Mouse (Mus musculus) C2C12 (cell line): ENCODE data around the gene Rin1. TPM values are rescaled to one million over a fixed set of nuclear protein-coding genes. Genes with fewer than 3 reads are reported as not detected.

Source experiments
- H3K27me3 ChIP-seq: one replicate; pipeline ENCODE4 v1.6.1; 2011; ENCODE audit not compliant: control insufficient read depth, insufficient read depth, insufficient read length
- H3K36me3 ChIP-seq: one replicate; pipeline ENCODE4 v1.6.1; 2011; ENCODE audit not compliant: control insufficient read depth, insufficient read depth
- H3K4me3 ChIP-seq: one replicate; pipeline ENCODE4 v1.5.1; 2011; ENCODE audit warnings: mild to moderate bottlenecking, control low read depth; ENCODE audit not compliant: poor library complexity, insufficient read depth, severe bottlenecking
- H3K79me2 ChIP-seq: one replicate; pipeline ENCODE4 v1.6.1; 2011; ENCODE audit not compliant: control insufficient read depth, insufficient read depth
- H3K79me3 ChIP-seq: one replicate; pipeline ENCODE4 v1.6.1; 2011; ENCODE audit warnings: low read depth, control low read depth
- H3ac ChIP-seq: one replicate; pipeline ENCODE3; 2011; ENCODE audit warnings: low read depth; ENCODE audit not compliant: control insufficient read depth, insufficient read length
- CEBPB ChIP-seq: IDR thresholded peaks from one replicate; pipeline ENCODE4 v1.6.1; 2011; ENCODE audit warnings: low read depth, mild to moderate bottlenecking, control low read depth, moderate library complexity
- CTCF ChIP-seq: IDR thresholded peaks from one replicate; pipeline ENCODE4 v1.5.1; 2011; ENCODE audit not compliant: control insufficient read depth, insufficient read depth, insufficient read length
- FOSL1 ChIP-seq: IDR thresholded peaks from one replicate; pipeline ENCODE4 v1.8.0; 2011; ENCODE audit warnings: mild to moderate bottlenecking, low read length; ENCODE audit not compliant: poor library complexity, insufficient read depth, severe bottlenecking
- MAX ChIP-seq: IDR thresholded peaks from one replicate; pipeline ENCODE4 v1.6.1; 2011; ENCODE audit warnings: mild to moderate bottlenecking, control low read depth
- MYOD1 ChIP-seq: IDR thresholded peaks from one replicate; pipeline ENCODE4 v1.6.1; 2011; ENCODE audit warnings: low read depth; ENCODE audit not compliant: control insufficient read depth, insufficient read length
- MYOG ChIP-seq: IDR thresholded peaks from one replicate; pipeline ENCODE4 v1.6.1; 2011; ENCODE audit not compliant: control insufficient read depth, insufficient read length; ENCODE audit errors: extremely low read depth
- USF1 ChIP-seq: IDR thresholded peaks from one replicate; pipeline ENCODE4 v1.6.1; 2011; ENCODE audit warnings: low read depth, mild to moderate bottlenecking, control low read depth, moderate library complexity
- polyA plus RNA-seq: library from polyadenylated mRNA; unstranded; fragments of >200 nt; fragmentation: generic; extraction: Trizol; gene quantifications from one replicate; pipeline ENCODE4 v1.2.1, GENCODE M21; 2012; ENCODE audit warnings: missing spikeins

Gene Rin1
- polyA plus RNA-seq, 1 experiment = 48.9 TPM

DNA sequence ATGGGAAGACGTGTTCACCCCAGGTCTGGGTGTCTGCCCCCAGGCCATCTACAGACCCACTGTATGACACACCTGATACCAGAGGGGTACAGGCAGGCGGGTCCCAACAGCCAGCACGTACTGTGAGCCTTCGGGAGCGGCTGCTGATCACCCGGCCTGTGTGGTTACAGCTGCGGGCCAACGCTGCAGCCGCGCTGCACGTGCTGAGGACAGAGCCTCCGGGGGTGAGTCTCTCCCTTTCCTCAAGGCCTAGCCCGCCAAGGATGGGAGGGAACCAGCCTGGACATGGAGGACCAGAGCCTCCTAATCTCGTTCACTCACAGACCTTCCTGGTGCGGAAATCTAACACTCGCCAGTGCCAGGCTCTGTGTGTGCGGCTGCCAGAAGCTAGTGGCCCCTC lies 750 bp downstream of the Rin1 start:
- Histone ChIP-seq H3K36me3 (peaks cover 63% of the 10 kb centered on the region), H3K79me2 (peaks cover 56% of the 10 kb centered on the region), H3K79me3 (peaks cover 43% of the 10 kb centered on the region), H3K27me3 (no peaks in the 10 kb centered on the region), H3K4me3 (peak overlapping the region; percentile 84), H3ac (peak overlapping the region; percentile 87)
- TF ChIP-seq CEBPB (no peak), MYOD1 (no peak), USF1 (no peak), MAX (peak; percentile 56), CTCF (no peak), FOSL1 (no peak)

DNA sequence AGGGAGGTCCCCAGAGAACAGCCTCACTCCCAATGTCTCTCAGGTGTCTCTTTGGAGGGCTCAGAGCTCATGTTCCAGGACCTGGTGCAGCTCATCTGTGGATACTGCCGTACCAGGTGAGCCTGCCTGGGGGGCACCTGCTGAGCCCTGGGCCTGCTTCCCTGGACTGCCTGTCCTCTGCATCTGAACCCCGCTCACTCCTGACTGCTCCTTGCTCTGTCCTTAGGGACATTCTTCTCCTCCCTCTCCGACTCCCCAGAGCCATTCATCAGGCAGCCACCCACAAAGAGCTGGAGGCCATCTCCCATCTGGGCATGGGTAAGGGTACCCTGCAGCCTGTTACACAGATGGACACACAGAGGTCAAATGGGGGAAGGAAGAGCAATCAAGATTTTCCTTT lies 1.2 kb downstream of the Rin1 start:
- peaks cover 52% of the 10 kb centered on the region for H3K79me2 ChIP-seq

DNA sequence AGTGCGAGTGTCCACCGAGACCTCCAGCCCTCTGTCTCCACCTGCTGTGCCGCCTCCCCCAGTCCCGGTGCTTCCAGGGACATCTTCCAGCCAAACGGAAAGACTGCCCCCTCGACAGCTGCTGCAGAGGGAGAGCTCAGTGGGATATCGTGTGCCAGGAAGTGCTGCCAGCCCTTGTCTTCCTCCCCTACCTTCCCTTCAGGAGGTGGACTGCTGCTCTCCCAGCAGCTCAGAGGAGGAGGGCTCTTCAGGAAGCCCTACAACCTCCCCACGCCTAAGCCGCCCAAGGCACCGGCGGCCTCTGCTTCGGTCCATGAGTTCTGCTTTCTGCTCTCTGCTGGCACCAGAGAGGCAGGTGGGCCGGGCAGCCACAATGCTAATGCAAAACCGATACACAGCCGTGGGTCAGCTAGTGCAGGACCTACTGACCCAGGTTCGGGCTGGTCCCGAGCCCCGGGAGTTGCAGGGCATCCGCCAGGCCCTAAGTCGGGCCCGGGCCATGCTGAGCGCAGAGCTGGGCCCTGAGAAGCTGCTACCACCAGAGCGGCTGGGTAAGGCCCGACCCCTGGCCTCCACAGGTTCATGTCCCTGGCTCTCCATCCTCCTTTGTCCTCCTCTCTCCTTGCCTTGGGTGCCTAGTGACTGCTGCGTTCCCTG lies 2.0 kb downstream of the Rin1 start:
- peak overlapping the region; percentile 28 for H3ac ChIP-seq
- H3K27me3 ChIP-seq = no peaks in the 10 kb centered on the region
- peak overlapping the region; percentile 84 for H3K4me3 ChIP-seq
- peaks cover 58% of the 10 kb centered on the region for H3K36me3 ChIP-seq
- H3K79me2 ChIP-seq = peaks cover 52% of the 10 kb centered on the region
- no peak for TF ChIP-seq CEBPB
- TF ChIP-seq MYOD1 = peak; percentile 74
- peaks cover 43% of the 10 kb centered on the region for H3K79me3 ChIP-seq

More for the DNA sequence above, 1.2 kb downstream of the Rin1 start:
- Histone ChIP-seq H3K36me3 (peaks cover 61% of the 10 kb centered on the region), H3K27me3 (no peaks in the 10 kb centered on the region), H3K4me3 (peak overlapping the region; percentile 84), H3ac (peak overlapping the region; percentile 87), H3K79me3 (peaks cover 43% of the 10 kb centered on the region)
- TF ChIP-seq MYOD1 (no peak), CEBPB (no peak), MAX (no peak), MYOG (no peak), CTCF (no peak), FOSL1 (no peak), USF1 (no peak)

DNA sequence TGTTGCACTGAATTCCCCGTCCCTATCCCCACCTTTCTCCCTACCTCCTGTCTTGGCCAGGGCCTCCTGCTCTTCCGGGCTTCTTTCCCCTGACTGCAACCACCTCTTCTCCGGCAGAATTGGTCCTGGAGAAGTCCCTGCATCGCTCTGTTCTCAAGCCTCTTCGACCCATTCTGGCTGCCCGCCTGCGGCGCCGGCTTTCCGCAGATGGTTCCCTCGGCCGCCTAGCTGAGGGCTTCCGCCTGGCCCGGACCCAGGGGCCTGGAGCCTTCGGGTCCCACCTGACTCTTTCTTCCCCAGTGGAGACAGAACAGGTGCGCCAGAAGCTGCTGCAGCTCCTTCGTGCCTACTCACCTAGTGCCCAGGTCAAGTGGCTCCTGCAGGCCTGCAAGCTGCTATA lies 2.6 kb downstream of the Rin1 start:
- H3K36me3 ChIP-seq = peaks cover 53% of the 10 kb centered on the region
- peak overlapping the region; percentile 28 for H3ac ChIP-seq
- H3K27me3 ChIP-seq = no peaks in the 10 kb centered on the region
- H3K79me2 ChIP-seq = peaks cover 52% of the 10 kb centered on the region
- H3K79me3 ChIP-seq = peaks cover 42% of the 10 kb centered on the region
- no peak for TF ChIP-seq USF1
- no peak for TF ChIP-seq CEBPB
- no peak for TF ChIP-seq MYOG
- TF ChIP-seq MYOD1 = no peak
- TF ChIP-seq CTCF = no peak
- TF ChIP-seq MAX = no peak
- H3K4me3 ChIP-seq = peak overlapping the region; percentile 84

DNA sequence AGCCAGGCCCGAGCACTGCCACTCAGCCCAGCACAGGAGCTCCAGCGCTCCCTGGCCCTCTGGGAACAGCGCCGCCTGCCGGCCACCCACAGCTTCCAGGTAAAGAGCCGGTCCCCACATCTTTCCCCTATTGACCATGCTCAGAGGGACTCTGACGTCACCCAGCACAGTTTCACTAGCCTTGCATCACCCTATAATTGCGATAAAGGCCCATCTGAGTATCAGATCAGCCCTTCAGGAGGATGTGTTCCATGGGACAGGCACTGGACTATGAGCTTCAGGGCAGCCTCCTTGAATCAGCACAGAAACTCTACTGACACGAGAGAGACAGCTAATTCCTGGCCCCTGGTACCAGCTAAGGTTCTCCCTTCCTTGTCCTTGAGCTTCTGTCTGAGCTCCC lies 3.6 kb downstream of the Rin1 start:
- no peaks in the 10 kb centered on the region for H3K27me3 ChIP-seq
- H3K79me3 ChIP-seq = peaks cover 42% of the 10 kb centered on the region
- peaks cover 43% of the 10 kb centered on the region for H3K36me3 ChIP-seq
- TF ChIP-seq CTCF (peak; percentile 92), FOSL1 (no peak), CEBPB (peak; percentile 76)
- no peak overlapping the region for H3ac ChIP-seq
- H3K4me3 ChIP-seq = no peak overlapping the region
- peaks cover 52% of the 10 kb centered on the region for H3K79me2 ChIP-seq

DNA sequence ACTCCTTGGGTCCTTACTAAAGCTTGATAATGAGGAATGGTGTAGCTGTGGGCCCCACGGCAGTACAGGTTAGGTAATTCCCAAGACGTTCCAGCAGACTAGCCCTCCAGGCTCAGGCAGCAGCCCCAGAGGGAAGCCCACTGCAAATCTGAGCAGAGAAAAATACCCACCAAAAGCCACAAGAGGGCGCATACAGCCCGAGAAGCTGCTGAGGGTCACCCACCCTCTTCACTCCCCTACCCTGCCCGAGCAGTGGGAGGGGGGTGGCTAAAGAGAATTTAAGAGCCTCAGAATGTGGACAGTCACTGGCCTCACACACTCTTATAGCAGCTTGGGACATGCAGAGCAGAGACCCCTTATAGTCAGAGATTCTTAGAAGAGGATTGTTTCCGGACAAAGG lies 6.0 kb downstream of the Rin1 start:
- TF ChIP-seq USF1 (no peak), CTCF (peak; percentile 39)
- Histone ChIP-seq H3K36me3 (peaks cover 43% of the 10 kb centered on the region), H3K27me3 (no peaks in the 10 kb centered on the region), H3K4me3 (no peak overlapping the region), H3K79me3 (peaks cover 35% of the 10 kb centered on the region), H3K79me2 (peaks cover 44% of the 10 kb centered on the region), H3ac (no peak overlapping the region)
